Mouse (Mus musculus) T-cell, adult 2 months (primary cell): Measurements from ENCODE around the gene Ubl4b.

ENCODE experiments used
- DNase-seq: peaks from one replicate; pipeline ENCODE4 v3.0.0; 2022; ENCODE audit warnings: low spot score

Ubl4b gene

GRCm38 (mm10) chr3:107567766-107568165 lies 12.9 kb upstream of the Ubl4b start:
- DNase-seq = no peak

GRCm38 (mm10) chr3:107565331-107565730 lies 10.5 kb upstream of the Ubl4b start:
- no peak for DNase-seq

DNA sequence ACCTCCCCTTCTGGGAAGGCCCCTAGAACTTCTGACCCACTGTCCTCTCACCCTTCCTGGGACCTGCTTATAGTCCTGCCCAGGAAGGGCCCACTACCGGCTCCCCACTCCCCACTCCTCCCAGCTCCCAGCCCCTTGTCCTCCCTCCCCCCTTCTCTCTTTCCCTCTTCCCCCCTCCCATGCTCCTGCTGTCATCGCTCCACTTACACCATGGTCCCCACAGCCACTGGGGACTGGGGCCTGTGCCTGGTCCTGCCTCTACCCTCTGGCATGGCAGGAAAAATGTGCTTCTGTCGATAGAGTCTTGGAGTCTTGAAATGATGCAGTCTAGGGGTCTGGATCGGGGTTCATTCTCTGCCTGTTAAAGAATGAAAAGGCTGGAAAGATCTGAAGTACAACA lies 9.0 kb upstream of the Ubl4b start:
- no peak for DNase-seq

DNA sequence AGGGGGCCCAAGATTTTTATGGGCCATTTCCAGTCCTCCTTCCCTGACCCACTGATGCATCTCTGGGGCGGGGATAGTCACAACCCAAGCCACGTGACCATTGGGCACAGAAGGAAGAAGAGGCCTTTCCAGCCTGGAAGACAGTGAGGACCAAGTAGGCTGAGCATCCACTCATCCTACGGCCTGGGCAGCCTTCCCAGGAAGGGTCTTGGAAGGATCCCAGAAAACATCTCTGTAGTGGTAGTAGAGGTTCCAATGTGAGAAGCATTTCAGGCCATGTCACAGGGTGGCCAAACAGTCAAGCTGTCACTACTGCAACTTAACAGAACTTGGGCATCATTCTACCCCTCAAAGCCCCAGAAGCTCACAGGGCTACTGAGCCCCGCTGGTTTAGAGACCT lies 7.7 kb upstream of the Ubl4b start:
- no peak for DNase-seq

DNA sequence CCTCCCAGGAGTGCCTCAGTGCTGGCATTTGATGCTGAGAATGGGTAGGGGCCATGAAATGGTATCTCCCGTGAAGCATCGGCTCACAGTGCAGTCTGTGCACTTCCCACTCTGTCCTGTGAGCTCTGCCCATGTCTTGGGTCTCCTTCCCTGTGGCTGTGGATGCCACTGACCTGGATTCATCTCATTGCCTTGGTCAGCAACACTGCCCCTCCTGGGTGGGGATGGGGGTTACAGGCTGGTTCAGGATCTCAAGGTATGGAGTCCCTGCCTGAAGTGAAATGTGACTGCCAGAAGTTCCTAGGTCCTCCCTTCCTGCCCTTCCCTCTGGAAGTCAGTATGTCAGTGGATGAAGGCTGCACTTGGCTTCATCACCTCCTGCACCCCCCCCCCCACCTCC lies 7.2 kb upstream of the Ubl4b start:
- no peak for DNase-seq

- no peak for DNase-seq
These were observed 4.3 kb upstream of the Ubl4b start for GRCm38 (mm10) chr3:107559183-107559582.

GRCm38 (mm10) chr3:107558740-107559139 lies 3.9 kb upstream of the Ubl4b start:
- no peak for DNase-seq

GRCm38 (mm10) chr3:107550409-107551049 lies 4.3 kb downstream of the Ubl4b start:
- DNase-seq = no peak

DNA sequence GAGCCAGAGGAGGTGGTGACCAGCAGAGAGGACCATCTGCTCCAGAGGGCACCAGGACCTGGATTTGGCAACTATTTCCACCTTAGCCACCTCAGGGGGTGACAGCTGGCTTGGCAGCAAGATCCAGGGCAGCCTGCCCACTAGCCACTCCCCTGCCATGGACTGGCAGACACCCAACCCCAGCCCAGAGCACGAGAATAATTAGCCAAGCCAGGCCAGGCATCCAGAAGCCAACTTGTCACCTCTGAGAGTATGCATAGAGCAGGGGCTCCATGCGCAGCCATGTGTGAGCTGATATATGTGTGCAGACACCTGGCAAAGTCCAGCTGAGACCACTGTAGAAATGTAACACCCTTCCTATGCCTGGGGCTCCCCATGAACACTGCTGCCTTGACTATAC lies 7.9 kb downstream of the Ubl4b start:
- DNase-seq = no peak

GRCm38 (mm10) chr3:107545716-107546412 lies 9.0 kb downstream of the Ubl4b start:
- no peak for DNase-seq

DNA sequence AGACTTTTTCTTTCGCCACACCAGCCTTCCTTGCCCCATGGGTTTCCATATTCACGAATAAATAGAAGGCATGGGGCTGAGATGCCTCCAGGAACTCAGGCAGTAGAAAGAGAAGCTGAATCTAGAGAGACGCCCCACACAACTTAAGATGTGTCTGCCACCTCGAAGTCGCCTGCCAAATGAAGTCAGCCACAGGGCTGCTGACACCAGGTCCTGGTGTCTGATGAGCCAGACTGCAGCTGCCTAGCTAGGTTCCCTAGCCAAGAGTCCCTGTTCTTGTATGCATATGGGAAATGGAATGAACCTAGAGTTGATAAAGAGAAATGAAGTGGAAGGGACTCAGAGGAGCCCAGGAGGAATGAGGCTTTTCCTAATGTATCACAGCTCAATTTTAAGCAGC lies 9.6 kb downstream of the Ubl4b start:
- no peak for DNase-seq

DNA sequence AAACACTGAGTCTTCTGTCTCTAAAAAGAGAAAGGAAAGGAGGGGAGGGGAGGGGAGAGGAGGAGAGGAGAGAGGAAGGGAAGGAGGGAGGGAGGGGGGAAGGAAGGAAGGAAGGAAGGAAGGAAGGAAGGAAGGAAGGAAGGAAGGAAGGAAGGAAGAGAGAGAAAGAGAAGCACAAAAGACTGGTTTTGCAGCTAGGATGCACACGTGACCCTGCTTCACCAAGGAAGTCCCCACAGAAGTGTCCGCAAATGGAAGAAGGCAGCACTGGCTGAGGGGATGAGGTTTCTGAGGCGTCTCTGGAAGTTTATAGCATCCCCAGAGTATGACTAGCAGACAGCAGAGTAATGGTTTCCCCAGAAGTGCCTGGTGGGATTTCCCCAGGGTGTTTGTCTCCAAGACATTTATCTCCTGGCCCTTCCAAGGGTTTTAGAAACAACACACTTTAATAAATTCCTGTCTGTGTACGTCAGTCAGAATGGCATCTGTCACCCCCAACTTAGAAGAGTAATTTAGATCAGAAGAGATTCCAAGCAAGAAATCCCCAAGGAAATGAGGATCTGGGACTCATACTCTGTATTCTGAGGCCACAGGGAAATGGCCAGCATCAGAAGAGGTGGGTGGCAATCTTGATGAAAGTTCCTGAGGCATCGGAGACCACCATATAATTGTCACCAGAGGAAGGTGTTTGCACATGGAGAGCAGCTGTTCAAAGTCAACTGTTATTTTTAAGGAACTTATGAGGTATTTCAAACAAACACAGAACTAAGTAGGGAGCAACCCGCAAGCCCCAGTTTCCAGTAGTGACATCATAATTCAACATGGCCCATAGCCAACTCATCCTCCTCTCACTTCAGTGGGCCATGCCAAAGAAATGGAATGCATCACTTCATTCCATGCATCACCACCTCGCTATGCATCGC lies 11.5 kb downstream of the Ubl4b start:
- DNase-seq = no peak

GRCm38 (mm10) chr3:107542584-107542983 lies 12.3 kb downstream of the Ubl4b start:
- DNase-seq = no peak

- DNase-seq = no peak
These were observed 17.4 kb downstream of the Ubl4b start for GRCm38 (mm10) chr3:107537504-107537889.

- no peak for DNase-seq
These were observed 17.9 kb downstream of the Ubl4b start for GRCm38 (mm10) chr3:107536810-107537503.

GRCm38 (mm10) chr3:107534951-107535350 lies 19.9 kb downstream of the Ubl4b start:
- no peak for DNase-seq

DNA sequence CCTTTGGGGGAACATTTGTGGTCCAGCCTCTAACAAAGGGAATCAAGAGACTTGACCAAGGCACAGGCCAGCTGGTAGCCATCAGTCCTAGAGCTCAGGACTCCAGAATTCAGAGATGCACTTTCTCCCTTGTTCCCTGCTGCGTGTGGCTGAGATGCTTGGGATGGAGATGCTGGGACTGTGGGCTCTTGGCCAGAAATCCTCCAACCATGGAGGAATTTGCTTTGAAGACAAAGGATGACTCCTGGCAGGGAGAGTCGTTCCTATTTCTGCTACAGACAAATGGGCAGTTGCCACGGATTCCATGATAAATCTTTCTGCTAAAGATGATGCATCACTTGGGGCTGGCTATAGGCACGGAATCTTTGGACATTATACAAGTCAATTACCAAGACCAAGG lies 21.3 kb downstream of the Ubl4b start:
- no peak for DNase-seq

GRCm38 (mm10) chr3:107530581-107530980 lies 24.3 kb downstream of the Ubl4b start:
- DNase-seq = no peak

DNA sequence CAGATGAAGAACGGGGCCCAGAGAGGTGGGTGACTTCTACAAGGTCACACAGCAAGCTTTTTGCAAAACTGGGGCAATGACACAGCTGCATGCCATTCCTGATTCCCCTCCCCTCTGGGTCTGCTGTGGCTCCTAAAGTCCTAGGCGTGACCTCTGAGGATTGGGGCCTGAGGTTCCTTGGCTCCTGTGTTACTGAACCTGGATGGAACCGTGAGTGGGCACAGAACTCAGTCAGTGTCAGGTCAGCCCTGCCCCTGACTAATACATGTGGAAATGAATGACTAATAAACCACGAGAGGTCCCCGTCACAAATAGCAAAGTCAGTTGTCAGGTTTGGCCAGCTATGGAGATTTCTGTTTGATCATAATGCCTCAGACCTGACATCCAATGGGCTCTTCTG lies 25.7 kb downstream of the Ubl4b start:
- no peak for DNase-seq

GRCm38 (mm10) chr3:107528401-107529118 lies 26.3 kb downstream of the Ubl4b start:
- no peak for DNase-seq

DNA sequence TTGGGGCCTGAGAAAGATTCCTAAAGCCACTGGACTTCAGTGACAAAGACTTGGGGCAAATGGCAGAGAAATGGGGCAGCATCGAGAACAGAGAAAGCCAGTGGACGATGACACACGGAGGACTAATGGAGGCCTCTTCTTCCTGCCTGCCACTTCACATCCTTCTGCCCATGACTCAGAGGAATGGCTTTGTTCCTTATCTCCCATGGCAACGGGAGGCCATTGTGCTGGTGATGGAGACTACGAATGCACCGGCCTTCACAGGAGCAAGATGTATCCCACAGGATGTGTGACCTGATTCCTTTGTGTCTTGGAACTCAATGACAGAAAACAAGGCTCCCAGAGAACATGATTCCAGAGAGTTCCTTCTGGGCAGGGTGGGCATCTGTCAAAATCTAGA lies 30.3 kb downstream of the Ubl4b start:
- DNase-seq = no peak

DNA sequence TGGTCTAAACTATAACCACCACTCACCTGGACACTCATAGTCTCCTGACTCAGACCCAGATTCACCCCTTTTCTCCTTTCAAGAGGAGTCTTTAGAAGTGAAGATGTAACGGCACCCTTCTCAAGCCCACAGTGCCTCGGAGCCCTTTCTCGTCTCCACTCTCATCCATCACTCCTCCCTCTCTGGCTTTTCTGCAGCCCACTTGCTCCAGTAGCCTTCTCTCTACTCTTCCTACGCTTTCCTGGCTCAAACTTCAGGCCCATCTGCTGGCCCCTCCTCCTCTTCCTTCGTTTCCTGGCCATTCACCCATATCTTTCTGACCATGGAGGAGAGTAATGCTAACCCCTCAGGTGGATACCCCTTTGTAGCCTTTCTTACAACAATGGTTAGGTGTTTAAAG lies 33.9 kb downstream of the Ubl4b start:
- DNase-seq = no peak
